Mouse (Mus musculus) adrenal gland, postnatal 4 days (tissue): ENCODE measurements at regions not wholly inside any gene's neighbourhood (a gene's known extent, or its start where the extent isn't known, plus 50 kb on each side); places are given as distances from the start of the nearest gene placed in this dataset.

Experiments
- DNase-seq, 2 experiments: peaks; one replicate each; pipeline ENCODE4 v3.0.0; 2021 to 2022; ENCODE audit warnings: low spot score in 2 of 2, mixed read lengths in 2 of 2

GRCm38 (mm10) chr2:133362693-133363443 lies 189.1 kb upstream of the Bmp2 start:
- DNase-seq, result no peak

- DNase-seq, result no peak
Measured at GRCm38 (mm10) chr2:133371490-133372215, 180.3 kb upstream of the Bmp2 start.

- DNase-seq, result no peak
Measured at GRCm38 (mm10) chr2:133373543-133373942, 178.4 kb upstream of the Bmp2 start.

- peak in 1 of 2 experiments; percentile 22 for DNase-seq
Measured at GRCm38 (mm10) chr2:133381054-133381453, 170.9 kb upstream of the Bmp2 start.

GRCm38 (mm10) chr2:133383135-133383920 lies 168.6 kb upstream of the Bmp2 start:
- DNase-seq, result no peak

GRCm38 (mm10) chr2:133385297-133385696 lies 166.7 kb upstream of the Bmp2 start:
- DNase-seq, result no peak

GRCm38 (mm10) chr2:133387349-133387748 lies 164.6 kb upstream of the Bmp2 start:
- no peak for DNase-seq

GRCm38 (mm10) chr2:133392298-133392697 lies 159.7 kb upstream of the Bmp2 start:
- DNase-seq, result no peak

GRCm38 (mm10) chr2:133397566-133397965 lies 154.4 kb upstream of the Bmp2 start:
- no peak for DNase-seq

GRCm38 (mm10) chr2:133399059-133399690 lies 152.8 kb upstream of the Bmp2 start:
- no peak for DNase-seq

- DNase-seq, result no peak
Measured at GRCm38 (mm10) chr2:133400963-133401362, 151.0 kb upstream of the Bmp2 start.

GRCm38 (mm10) chr2:133416990-133417581 lies 134.9 kb upstream of the Bmp2 start:
- DNase-seq, result no peak

- DNase-seq, result no peak
Measured at GRCm38 (mm10) chr2:133419686-133420303, 132.2 kb upstream of the Bmp2 start.

- DNase-seq, result no peak
Measured at GRCm38 (mm10) chr2:133425538-133425937, 126.4 kb upstream of the Bmp2 start.

GRCm38 (mm10) chr2:133427039-133427438 lies 124.9 kb upstream of the Bmp2 start:
- no peak for DNase-seq

- no peak for DNase-seq
Measured at GRCm38 (mm10) chr2:133429369-133430062, 122.4 kb upstream of the Bmp2 start.

GRCm38 (mm10) chr2:133430741-133431438 lies 121.1 kb upstream of the Bmp2 start:
- peak in 1 of 2 experiments; percentile 8 for DNase-seq

- no peak for DNase-seq
Measured at GRCm38 (mm10) chr2:133432141-133432813, 119.7 kb upstream of the Bmp2 start.
